Mouse (Mus musculus): ENCODE measurements around the gene Ephb3.

Ephb3 gene

DNA sequence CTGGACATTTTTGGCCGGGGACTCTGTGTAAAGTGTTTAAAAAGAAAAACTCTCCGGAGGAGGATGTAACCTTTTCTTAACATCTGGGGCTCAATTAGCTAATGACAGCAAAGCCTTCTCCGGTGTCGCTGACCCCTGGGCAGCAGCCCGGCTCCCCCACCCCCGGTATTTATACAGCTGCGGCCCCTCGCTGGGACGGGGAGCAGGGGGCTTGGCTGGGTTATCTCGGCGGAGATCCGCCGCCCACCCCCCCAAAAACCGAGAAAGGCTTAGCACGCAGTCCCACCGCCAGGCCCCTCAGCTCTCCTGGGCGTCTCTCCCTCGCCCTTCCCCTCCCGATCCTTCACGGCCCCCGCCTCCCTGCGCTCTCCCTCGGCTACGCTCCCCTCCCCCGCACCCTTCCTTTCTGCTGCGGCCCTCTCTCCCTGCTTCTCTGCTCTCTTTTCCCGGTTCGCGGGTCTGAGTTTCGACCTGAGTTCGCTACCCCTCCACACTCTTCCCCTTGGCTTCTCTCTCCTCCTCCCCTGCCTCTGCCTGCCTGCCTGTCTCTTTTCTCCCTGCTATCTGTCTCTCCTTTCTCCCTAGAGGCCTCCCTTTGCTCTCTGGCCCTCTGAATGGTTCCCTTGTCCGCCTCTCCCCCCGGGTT is 42.0 kb downstream of the Ephb3 start:
- peak; percentile 56 for DNase-seq (ENCODE audit: low spot score)

DNA sequence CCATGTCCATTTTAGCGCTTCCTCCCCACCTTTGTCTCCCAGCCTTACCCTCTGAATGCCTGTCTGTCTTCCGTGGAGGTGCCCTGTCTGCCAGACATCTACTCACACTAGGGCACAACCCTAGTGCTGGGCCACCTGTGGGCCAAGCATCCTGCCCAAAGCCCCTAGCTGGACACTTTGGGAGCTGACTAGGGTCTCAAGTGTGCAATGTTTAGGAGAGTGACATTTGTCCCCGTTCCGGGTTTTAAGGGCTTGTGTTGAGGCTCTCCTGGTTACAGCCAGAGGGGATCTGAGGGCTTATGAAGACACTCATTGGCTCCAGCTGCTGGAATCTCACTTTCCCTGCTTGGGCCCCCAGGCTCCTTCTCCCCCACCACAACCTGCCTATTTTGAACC is 42.5 kb downstream of the Ephb3 start:
- DNase-seq (ENCODE audit: low spot score) = no peak

DNA sequence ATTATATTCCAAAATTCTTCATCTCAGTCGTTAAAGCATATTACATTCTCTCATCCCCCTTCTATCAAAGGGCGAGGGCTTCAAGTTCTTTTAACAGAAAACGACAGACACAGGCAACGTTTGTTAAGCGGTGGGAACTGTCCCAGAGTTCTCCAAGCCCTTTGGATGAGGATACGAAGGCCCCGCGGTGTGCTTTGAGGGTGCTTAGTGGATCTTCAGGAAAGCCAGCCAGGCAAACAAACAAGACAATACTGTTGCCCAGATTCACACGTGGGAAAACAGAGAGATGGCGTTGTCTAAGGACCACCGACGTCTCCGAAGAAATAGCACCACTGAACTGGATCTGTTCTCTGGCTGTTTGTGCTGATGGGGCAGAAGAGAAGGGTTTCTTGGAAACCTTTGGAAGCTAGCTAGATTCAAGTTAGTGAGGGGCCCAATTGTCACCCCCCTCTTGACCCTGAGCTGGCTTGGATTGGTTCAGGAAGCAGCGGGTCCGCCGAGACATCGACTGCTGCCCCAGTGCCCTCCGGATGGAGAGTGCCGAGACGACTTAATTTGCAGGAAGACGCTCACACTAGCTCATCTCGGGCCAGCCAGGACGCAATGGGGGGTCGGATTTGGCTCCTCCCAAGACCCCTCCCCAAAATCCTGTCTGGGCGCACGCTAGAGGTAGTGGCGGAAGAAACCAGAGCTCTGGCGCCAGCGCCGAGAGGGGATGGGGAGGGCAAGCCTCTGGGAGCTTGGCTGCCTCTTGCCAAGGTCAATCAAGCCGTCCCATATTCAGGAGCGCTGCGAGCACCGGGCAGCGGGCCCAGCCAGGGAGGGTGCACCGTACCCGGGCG is 43.5 kb downstream of the Ephb3 start:
- DNase-seq (ENCODE audit: low spot score) = no peak

DNA sequence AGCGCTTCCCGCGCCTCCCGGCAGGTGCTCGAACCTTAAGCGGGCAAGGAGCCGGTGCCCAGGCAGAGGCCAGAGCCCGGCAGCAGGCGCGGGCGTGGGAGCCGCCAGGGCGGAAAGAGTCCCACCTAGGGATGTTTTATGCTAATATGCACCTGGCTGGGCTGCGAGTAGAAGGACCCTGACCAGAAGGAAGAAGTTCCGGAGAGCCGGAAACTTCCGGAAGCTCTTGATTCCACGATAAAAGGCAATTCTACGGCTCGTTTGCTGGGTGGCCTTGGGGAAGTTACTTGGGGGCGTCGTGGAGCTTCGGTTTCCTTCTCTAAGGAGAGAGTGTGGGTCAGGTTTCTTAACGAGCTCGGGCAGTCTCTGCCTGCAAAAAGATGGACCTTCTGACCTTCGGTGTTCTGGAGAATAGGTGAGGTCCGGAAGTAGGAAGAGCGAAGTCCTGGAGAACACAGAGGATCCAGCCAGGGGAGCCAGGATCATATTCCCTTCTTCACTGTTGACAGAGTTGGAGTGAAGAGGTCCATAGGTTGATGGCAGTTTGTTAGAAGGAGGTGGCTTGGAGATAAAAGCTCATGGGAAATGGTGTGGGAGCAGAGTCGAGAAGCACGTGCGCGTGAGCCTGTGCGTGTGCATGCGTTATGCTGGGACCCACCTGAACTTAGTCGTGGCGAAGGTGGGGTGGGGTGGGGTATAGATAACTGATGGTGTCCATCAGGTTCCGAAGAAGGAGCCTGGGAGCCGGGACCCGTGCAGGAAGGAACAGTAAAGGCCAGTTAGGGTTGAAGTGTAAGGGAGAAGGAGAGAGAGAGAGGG is 44.4 kb downstream of the Ephb3 start:
- peak; percentile 27 for DNase-seq (ENCODE audit: low spot score)

DNA sequence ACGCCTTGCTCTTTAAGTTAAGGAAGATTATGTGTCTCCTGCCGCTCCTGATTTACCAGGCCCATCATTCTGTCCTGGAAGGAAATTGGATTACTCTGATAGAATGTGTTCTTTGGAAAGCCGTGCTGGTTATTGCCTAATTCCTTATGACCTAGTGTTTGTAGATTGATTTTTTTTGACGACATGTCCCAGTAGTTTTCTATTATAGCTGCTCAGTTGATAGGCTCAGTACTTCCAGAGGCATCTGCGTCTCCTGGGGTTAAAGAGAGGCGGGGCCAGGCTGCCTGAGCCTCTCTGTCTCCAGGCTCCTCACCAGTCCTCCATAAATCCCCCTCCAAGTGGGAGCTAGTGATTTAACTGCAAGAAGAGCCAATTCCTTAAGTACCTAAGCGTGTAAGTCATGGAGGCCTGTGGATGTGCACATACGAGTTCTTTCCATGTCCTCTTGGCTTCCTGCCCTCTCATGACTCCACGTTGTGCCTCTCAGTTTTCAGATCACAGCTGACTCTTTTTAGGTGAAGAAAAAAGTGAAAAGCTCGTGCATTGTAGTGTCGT is 47.9 kb downstream of the Ephb3 start:
- DNase-seq (ENCODE audit: low spot score) = no peak

DNA sequence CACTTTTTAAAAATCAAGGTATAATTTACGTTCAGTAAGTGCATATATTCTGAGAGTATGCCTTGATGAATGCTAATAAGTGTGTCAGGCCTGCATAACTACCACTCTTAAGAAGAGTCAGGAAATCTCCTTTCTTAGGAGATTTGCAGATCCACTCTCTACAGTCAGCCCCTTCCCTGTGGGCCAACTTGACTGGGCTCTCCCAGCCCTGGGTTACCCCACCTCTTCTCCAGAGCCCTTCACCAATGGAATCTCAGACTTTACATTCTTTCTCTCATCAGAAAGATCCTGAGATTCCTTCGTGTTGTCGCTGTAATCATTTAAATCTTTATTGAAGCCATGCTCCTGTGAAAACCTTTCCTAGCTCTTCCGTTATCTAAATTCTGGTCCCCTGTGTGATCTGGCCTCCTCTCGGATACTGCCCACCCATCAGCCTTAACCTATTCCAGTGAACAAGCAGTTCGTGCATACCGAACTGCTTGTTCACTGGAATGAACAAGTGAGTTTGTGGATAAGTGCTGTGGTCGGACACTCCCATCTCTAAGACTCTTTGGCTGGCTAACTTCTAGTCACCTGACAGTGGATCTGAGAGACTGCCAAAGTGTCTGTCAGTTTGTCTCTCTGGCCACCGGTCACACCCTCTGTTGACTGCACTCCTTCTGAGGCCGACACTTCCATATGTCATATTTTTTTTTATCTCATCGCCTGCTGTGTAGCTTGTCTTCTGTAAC is 51.2 kb downstream of the Ephb3 start:
- no peak for DNase-seq (ENCODE audit: low spot score)

DNA sequence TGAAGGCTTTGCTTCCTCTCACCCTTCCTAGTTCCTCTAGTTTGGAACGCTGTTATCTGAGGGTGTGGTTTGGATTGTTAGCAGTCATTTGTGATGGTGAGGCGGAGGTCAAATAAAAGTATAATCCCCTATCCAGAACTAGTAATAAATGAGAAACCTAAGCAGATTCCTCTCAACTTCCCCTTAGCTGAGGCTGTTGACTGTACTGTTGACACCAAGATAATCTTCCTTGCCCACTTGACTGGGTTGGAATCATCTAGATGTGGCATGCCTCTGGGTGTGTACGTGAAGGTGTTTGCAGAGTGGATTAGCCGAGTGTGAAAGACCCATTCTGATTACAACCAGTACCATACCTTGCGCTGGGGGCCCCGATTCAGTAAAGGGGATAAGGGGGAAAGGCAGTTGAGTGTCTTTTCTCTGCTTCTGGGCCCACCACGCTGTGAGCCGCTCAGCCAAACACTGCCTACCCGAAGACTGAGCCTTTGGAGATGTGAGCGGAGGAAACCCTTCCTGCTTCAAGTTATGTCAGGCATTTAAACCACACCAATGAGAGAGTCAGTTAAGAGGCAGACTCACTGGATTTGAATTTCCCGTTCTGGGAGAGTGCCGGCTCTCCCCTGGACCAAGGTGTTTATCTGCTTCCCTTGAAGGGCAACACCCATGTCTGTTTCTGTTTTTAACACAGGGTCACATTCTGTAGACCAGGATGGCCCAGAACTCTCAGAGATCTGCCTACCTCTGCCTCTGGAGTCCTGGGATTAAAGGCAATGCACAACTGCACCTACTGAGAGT is 52.2 kb downstream of the Ephb3 start:
- no peak for DNase-seq (ENCODE audit: low spot score)

DNA sequence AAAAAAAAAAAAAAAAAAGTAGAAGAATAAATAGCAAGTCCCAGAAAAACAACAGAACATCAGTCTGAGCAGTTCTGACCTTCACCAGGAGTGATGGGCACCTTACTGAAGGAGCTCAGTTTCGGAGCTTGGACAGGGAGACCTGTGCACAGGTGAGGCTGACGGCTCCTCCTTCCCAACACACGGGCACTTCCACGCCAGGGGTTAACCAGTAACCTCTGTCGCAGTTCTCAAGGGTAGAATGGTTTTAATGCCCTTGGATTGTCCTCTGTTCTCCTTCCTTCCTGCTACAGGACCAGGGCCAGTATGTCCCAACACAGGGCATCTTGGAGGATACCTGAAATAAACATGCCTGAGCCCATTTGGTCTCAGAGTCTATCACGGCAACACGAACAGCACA is 60.9 kb downstream of the Ephb3 start:
- no peak for DNase-seq (ENCODE audit: low spot score)

DNA sequence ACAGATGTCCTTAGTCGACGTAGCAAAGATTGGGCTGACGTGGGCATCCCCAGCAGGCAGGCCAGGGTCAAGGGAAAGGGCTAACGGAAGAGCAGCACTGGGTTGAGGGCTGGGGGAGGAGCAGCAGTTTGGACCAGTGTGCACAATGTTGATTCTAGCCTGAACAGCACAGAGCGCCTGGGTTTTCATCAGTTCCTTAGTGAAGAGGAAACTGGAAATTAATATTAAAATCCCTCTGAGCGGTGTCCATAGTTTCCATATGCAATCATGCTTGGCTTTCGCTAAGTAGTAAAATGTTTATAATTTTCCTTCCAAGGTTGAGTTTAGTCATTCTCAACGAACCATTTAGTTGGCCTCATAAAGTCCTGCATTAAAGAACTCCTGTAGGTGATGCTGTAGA is 65.2 kb downstream of the Ephb3 start:
- no peak for DNase-seq (ENCODE audit: low spot score)

DNA sequence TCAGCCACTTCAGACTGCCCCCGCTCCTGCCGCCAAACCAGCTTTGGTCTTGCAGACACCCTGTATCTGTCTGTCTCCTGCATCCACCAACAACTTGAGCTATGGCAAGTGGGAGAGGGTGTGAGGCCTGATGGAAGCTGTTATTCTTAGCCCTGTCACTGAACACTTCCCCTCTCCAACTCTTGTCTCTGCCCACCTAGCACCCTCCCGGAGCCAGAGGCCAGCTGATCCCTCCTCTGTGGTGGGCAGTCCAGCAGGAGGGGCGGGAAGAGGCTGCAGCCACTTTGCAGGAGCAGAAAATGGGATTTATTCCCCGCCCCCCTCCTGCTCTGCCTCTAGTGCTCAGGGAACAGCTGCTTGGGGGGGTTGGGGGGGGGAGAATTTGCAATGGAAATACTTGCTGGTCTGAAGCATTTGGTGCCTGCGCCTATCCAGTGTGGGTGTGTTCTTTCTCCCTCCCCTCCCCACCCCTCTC is 67.3 kb downstream of the Ephb3 start:
- no peak for DNase-seq (ENCODE audit: low spot score)

DNA sequence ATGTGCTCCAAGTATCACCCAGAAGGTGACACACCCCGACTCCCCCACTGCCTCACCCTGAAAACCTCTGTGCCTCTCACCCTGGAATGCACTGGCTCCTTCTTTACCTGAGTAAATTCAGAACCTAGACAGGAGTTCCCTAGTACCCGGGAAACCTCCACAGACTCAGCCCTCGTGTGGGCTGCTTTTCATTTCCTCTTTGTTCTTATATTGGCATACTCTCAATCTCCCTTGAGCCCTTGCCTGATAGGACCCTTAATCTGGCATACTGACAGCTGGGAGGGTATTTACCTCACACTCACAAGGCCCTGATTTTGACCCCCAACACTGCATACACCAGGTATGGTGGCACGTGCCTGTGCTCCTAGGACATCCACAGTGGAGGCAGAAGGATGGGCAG is 68.2 kb downstream of the Ephb3 start:
- no peak for DNase-seq (ENCODE audit: low spot score)
